Mouse (Mus musculus) embryo, embryonic 10 days (tissue): ENCODE measurements around the gene Htr1f.

ENCODE experiments used
- DNase-seq: peaks from one replicate; pipeline ENCODE4 v3.0.0-alpha.2; 2015; ENCODE audit warnings: low spot score

The Htr1f gene

GRCm38 (mm10) chr16:64961690-64962089 lies 144.0 kb downstream of the Htr1f start:
- DNase-seq: peak; percentile 18

GRCm38 (mm10) chr16:64941646-64942195 lies 163.9 kb downstream of the Htr1f start:
- DNase-seq: no peak

GRCm38 (mm10) chr16:64934793-64935192 lies 170.9 kb downstream of the Htr1f start:
- no peak for DNase-seq

- DNase-seq: no peak
Measured at GRCm38 (mm10) chr16:64934011-64934410, 171.6 kb downstream of the Htr1f start.

GRCm38 (mm10) chr16:64923500-64923899 lies 182.2 kb downstream of the Htr1f start:
- DNase-seq: peak; percentile 55

GRCm38 (mm10) chr16:64908747-64909146 lies 196.9 kb downstream of the Htr1f start:
- DNase-seq: no peak

- peak; percentile 13 for DNase-seq
Measured at GRCm38 (mm10) chr16:64907112-64907511, 198.5 kb downstream of the Htr1f start.

GRCm38 (mm10) chr16:64903328-64903727 lies 202.3 kb downstream of the Htr1f start:
- DNase-seq: no peak

GRCm38 (mm10) chr16:64899084-64899483 lies 206.6 kb downstream of the Htr1f start:
- peak; percentile 29 for DNase-seq

- DNase-seq: no peak
Measured at GRCm38 (mm10) chr16:64889496-64889895, 216.2 kb downstream of the Htr1f start.

- no peak for DNase-seq
Measured at GRCm38 (mm10) chr16:64885547-64885946, 220.1 kb downstream of the Htr1f start.

- peak; percentile 49 for DNase-seq
Measured at GRCm38 (mm10) chr16:64885142-64885541, 220.5 kb downstream of the Htr1f start.

- peak; percentile 33 for DNase-seq
Measured at GRCm38 (mm10) chr16:64884420-64884838, 221.2 kb downstream of the Htr1f start.

GRCm38 (mm10) chr16:64883896-64884295 lies 221.8 kb downstream of the Htr1f start:
- no peak for DNase-seq

GRCm38 (mm10) chr16:64881442-64881841 lies 224.2 kb downstream of the Htr1f start:
- DNase-seq: no peak

GRCm38 (mm10) chr16:64880986-64881385 lies 224.7 kb downstream of the Htr1f start:
- no peak for DNase-seq

- no peak for DNase-seq
Measured at GRCm38 (mm10) chr16:64879735-64880134, 225.9 kb downstream of the Htr1f start.

GRCm38 (mm10) chr16:64878611-64879132 lies 227.0 kb downstream of the Htr1f start:
- no peak for DNase-seq

- DNase-seq: no peak
Measured at GRCm38 (mm10) chr16:64877314-64877713, 228.3 kb downstream of the Htr1f start.

GRCm38 (mm10) chr16:64876631-64877265 lies 228.9 kb downstream of the Htr1f start:
- DNase-seq: no peak

- DNase-seq: no peak
Measured at GRCm38 (mm10) chr16:64875822-64876221, 229.8 kb downstream of the Htr1f start.

GRCm38 (mm10) chr16:64875384-64875783 lies 230.3 kb downstream of the Htr1f start:
- DNase-seq: no peak
